Mouse (Mus musculus): ENCODE measurements around the gene Ptpn3. TPM values are rescaled to one million over a fixed set of nuclear protein-coding genes. Genes with fewer than 3 reads are reported as not detected.

The Ptpn3 gene
- 4.9 and 5.7 TPM in 2 replicates for polyA plus RNA-seq (2015; fragmentation: Nextera tagmentation; extraction: Ambion mirVana)

- no peaks in the 10 kb centered on the region for H3K27me3 ChIP-seq
- H3K36me3 ChIP-seq: no peaks in the 10 kb centered on the region
- H3K9me3 ChIP-seq (replicated peaks): no peaks in the 10 kb centered on the region
- H3K4me1 ChIP-seq: peaks cover 30% of the 10 kb centered on the region
- H3K9ac ChIP-seq: no peak within 1 kb of the TSS; the same call in 1 of the 2 replicates
- peak within 1 kb of the TSS; percentile 97 for H3K4me2 ChIP-seq (replicated peaks)
- peak within 1 kb of the TSS; percentile 81 for H3K4me3 ChIP-seq (replicated peaks)
- H3K27ac ChIP-seq (replicated peaks): peak within 1 kb of the TSS; percentile 48
- under 1% methylated on average over 42 of the region's 42 CpGs for WGBS
- peak; percentile 86 for ATAC-seq (ENCODE audit: insufficient number of reproducible peaks, low FRiP score, low TSS enrichment, low read depth)
These were observed at the start of gene Ptpn3 for GRCm38 (mm10) chr4:57301410-57302313. Gene Ptpn3, minus strand, starts transcription at chr4:57301837.

GRCm38 (mm10) chr4:57350541-57350940, 48.9 kb upstream of the Ptpn3 start:
- 85% methylated on average over 2 of the region's 2 CpGs for WGBS
- no peak overlapping the region for H3K9ac ChIP-seq
- H3K27me3 ChIP-seq: no peaks in the 10 kb centered on the region
- ATAC-seq (ENCODE audit: insufficient number of reproducible peaks, low FRiP score, low TSS enrichment, low read depth): no peak
- no peaks in the 10 kb centered on the region for H3K36me3 ChIP-seq
- no peak overlapping the region for H3K4me3 ChIP-seq (replicated peaks)
- H3K27ac ChIP-seq (replicated peaks): no peak overlapping the region
- H3K9me3 ChIP-seq (replicated peaks): no peaks in the 10 kb centered on the region
- no peaks in the 10 kb centered on the region for H3K4me1 ChIP-seq
- no peak overlapping the region for H3K4me2 ChIP-seq (replicated peaks)

- H3K9me3 ChIP-seq (replicated peaks): no peaks in the 10 kb centered on the region
- ATAC-seq (ENCODE audit: insufficient number of reproducible peaks, low FRiP score, low TSS enrichment, low read depth): no peak
- no peak overlapping the region for H3K4me3 ChIP-seq (replicated peaks)
- no peaks in the 10 kb centered on the region for H3K4me1 ChIP-seq
- H3K9ac ChIP-seq: no peak overlapping the region
- H3K27ac ChIP-seq (replicated peaks): no peak overlapping the region
- no peaks in the 10 kb centered on the region for H3K27me3 ChIP-seq
- WGBS: 94% methylated on average over 7 of the region's 7 CpGs
- H3K36me3 ChIP-seq: no peaks in the 10 kb centered on the region
- H3K4me2 ChIP-seq (replicated peaks): no peak overlapping the region
These were observed 42.4 kb upstream of the Ptpn3 start for GRCm38 (mm10) chr4:57343996-57344395.

- peak overlapping the region; percentile 23 for H3K4me3 ChIP-seq (replicated peaks)
- H3K9me3 ChIP-seq (replicated peaks): no peaks in the 10 kb centered on the region
- peak overlapping the region; percentile 85 for H3K27ac ChIP-seq (replicated peaks)
- peak overlapping the region; percentile 6; the same call in 1 of the 2 replicates for H3K4me2 ChIP-seq (replicated peaks)
- WGBS: 68% methylated on average over 17 of the region's 17 CpGs
- H3K36me3 ChIP-seq: no peaks in the 10 kb centered on the region
- no peaks in the 10 kb centered on the region for H3K27me3 ChIP-seq
- ATAC-seq (ENCODE audit: insufficient number of reproducible peaks, low FRiP score, low TSS enrichment, low read depth): peak; percentile 34; the same call in 1 of the 2 replicates
- H3K4me1 ChIP-seq: no peaks in the 10 kb centered on the region
- H3K9ac ChIP-seq: no peak overlapping the region
These were observed 37.3 kb upstream of the Ptpn3 start for GRCm38 (mm10) chr4:57338923-57339322.

GRCm38 (mm10) chr4:57338061-57338460, 36.4 kb upstream of the Ptpn3 start:
- WGBS: 53% methylated on average over 9 of the region's 9 CpGs
- Histone ChIP-seq H3K9me3 (replicated peaks) (no peaks in the 10 kb centered on the region), H3K9ac (no peak overlapping the region), H3K36me3 (no peaks in the 10 kb centered on the region), H3K4me3 (replicated peaks) (peak overlapping the region; percentile 23), H3K27me3 (no peaks in the 10 kb centered on the region), H3K4me2 (replicated peaks) (peak overlapping the region; percentile 6; the same call in 1 of the 2 replicates), H3K27ac (replicated peaks) (peak overlapping the region; percentile 85), H3K4me1 (no peaks in the 10 kb centered on the region)
- ATAC-seq (ENCODE audit: insufficient number of reproducible peaks, low FRiP score, low TSS enrichment, low read depth): no peak

GRCm38 (mm10) chr4:57335000-57335666, 33.5 kb upstream of the Ptpn3 start:
- no peak overlapping the region for H3K27ac ChIP-seq (replicated peaks)
- no peaks in the 10 kb centered on the region for H3K27me3 ChIP-seq
- ATAC-seq (ENCODE audit: insufficient number of reproducible peaks, low FRiP score, low TSS enrichment, low read depth): no peak
- no peak overlapping the region for H3K4me2 ChIP-seq (replicated peaks)
- no peaks in the 10 kb centered on the region for H3K36me3 ChIP-seq
- WGBS: 70% methylated on average over 9 of the region's 9 CpGs
- H3K4me3 ChIP-seq (replicated peaks): no peak overlapping the region
- no peak overlapping the region for H3K9ac ChIP-seq
- no peaks in the 10 kb centered on the region for H3K4me1 ChIP-seq
- no peaks in the 10 kb centered on the region for H3K9me3 ChIP-seq (replicated peaks)

GRCm38 (mm10) chr4:57333926-57334548, 32.4 kb upstream of the Ptpn3 start:
- no peaks in the 10 kb centered on the region for H3K27me3 ChIP-seq
- no peaks in the 10 kb centered on the region for H3K4me1 ChIP-seq
- H3K9me3 ChIP-seq (replicated peaks): no peaks in the 10 kb centered on the region
- 86% methylated on average over 12 of the region's 12 CpGs for WGBS
- H3K27ac ChIP-seq (replicated peaks): no peak overlapping the region
- H3K4me2 ChIP-seq (replicated peaks): no peak overlapping the region
- ATAC-seq (ENCODE audit: insufficient number of reproducible peaks, low FRiP score, low TSS enrichment, low read depth): no peak
- H3K9ac ChIP-seq: no peak overlapping the region
- H3K4me3 ChIP-seq (replicated peaks): no peak overlapping the region
- no peaks in the 10 kb centered on the region for H3K36me3 ChIP-seq

- H3K4me2 ChIP-seq (replicated peaks): no peak overlapping the region
- no peaks in the 10 kb centered on the region for H3K27me3 ChIP-seq
- no peaks in the 10 kb centered on the region for H3K4me1 ChIP-seq
- no peak for ATAC-seq (ENCODE audit: insufficient number of reproducible peaks, low FRiP score, low TSS enrichment, low read depth)
- no peaks in the 10 kb centered on the region for H3K9me3 ChIP-seq (replicated peaks)
- no peak overlapping the region for H3K9ac ChIP-seq
- 86% methylated on average over 3 of the region's 3 CpGs for WGBS
- H3K36me3 ChIP-seq: no peaks in the 10 kb centered on the region
- no peak overlapping the region for H3K27ac ChIP-seq (replicated peaks)
- no peak overlapping the region for H3K4me3 ChIP-seq (replicated peaks)
These were observed 30.9 kb upstream of the Ptpn3 start for GRCm38 (mm10) chr4:57332511-57332910.

GRCm38 (mm10) chr4:57320606-57321327, 19.1 kb upstream of the Ptpn3 start:
- ATAC-seq (ENCODE audit: insufficient number of reproducible peaks, low FRiP score, low TSS enrichment, low read depth): no peak
- H3K4me2 ChIP-seq (replicated peaks): peak overlapping the region; percentile 28
- 30% methylated on average over 23 of the region's 23 CpGs for WGBS

GRCm38 (mm10) chr4:57318525-57319212, 17.0 kb upstream of the Ptpn3 start:
- Histone ChIP-seq H3K36me3 (no peaks in the 10 kb centered on the region), H3K27ac (replicated peaks) (peak overlapping the region; percentile 44; the same call in 1 of the 2 replicates), H3K9ac (no peak overlapping the region), H3K4me3 (replicated peaks) (no peak overlapping the region), H3K4me1 (peaks cover 16% of the 10 kb centered on the region), H3K4me2 (replicated peaks) (no peak overlapping the region), H3K27me3 (no peaks in the 10 kb centered on the region; the same call in 1 of the 2 replicates), H3K9me3 (replicated peaks) (no peaks in the 10 kb centered on the region)
- 24% methylated on average over 10 of the region's 10 CpGs for WGBS
- no peak for ATAC-seq (ENCODE audit: insufficient number of reproducible peaks, low FRiP score, low TSS enrichment, low read depth)

More at GRCm38 (mm10) chr4:57320606-57321327, 19.1 kb upstream of the Ptpn3 start:
- H3K9ac ChIP-seq: no peak overlapping the region
- no peaks in the 10 kb centered on the region for H3K36me3 ChIP-seq
- peaks cover 16% of the 10 kb centered on the region for H3K4me1 ChIP-seq
- no peaks in the 10 kb centered on the region; the same call in 1 of the 2 replicates for H3K27me3 ChIP-seq
- no peak overlapping the region for H3K27ac ChIP-seq (replicated peaks)
- no peaks in the 10 kb centered on the region for H3K9me3 ChIP-seq (replicated peaks)
- no peak overlapping the region for H3K4me3 ChIP-seq (replicated peaks)
